Mouse (Mus musculus) MEL (cell line): Measurements from ENCODE around the gene Vangl1. TPM values are rescaled to one million over a fixed set of nuclear protein-coding genes. Genes with fewer than 3 reads are reported as not detected.

Experiments
- DNase-seq: peaks from one replicate; pipeline ENCODE4 v3.0.0; 2011; ENCODE audit warnings: low read depth, low spot score
- H3K27ac ChIP-seq: 2 replicates; pipeline ENCODE4 v1.5.1; 2012; ENCODE audit warnings: low read depth, mild to moderate bottlenecking, control low read depth, low read length, moderate library complexity; ENCODE audit not compliant: control insufficient read depth
- H3K27me3 ChIP-seq, 2 experiments: fragments of 150-350 bp in 1 of 2; sonication (generic) in 1 of 2; 2 replicates each; pipeline ENCODE4 v1.6.1; 2012; ENCODE audit warnings: low read length in 2 of 2, mild to moderate bottlenecking in 2 of 2, improper control_type of control experiment in 1 of 2, moderate library complexity in 1 of 2; ENCODE audit not compliant: insufficient read depth in 2 of 2, control insufficient read depth in 1 of 2
- H3K36me3 ChIP-seq, 2 experiments: 2 replicates each; pipeline ENCODE4 v1.6.1; 2012 to 2014; ENCODE audit warnings: low read length in 2 of 2, improper control_type of control experiment in 1 of 2, inconsistent platforms in 1 of 2, mild to moderate bottlenecking in 1 of 2; ENCODE audit not compliant: insufficient read depth in 2 of 2, control insufficient read depth in 1 of 2
- H3K4me1 ChIP-seq, 2 experiments: fragments of 150-350 bp in 1 of 2; sonication (generic) in 1 of 2; 2 replicates each; pipeline ENCODE4 v1.6.1; 2012; ENCODE audit warnings: low read length in 2 of 2, improper control_type of control experiment in 1 of 2, mild to moderate bottlenecking in 1 of 2; ENCODE audit not compliant: insufficient read depth in 2 of 2, control insufficient read depth in 1 of 2
- H3K4me3 ChIP-seq, 2 experiments: fragments of 150-350 bp in 1 of 2; sonication (generic) in 1 of 2; 2 replicates each; pipeline ENCODE4 v1.5.1; 2012; ENCODE audit warnings: low read depth in 2 of 2, low read length in 2 of 2, mild to moderate bottlenecking in 2 of 2, moderate library complexity in 2 of 2, control low read depth in 1 of 2, improper control_type of control experiment in 1 of 2; ENCODE audit not compliant: control insufficient read depth in 1 of 2, insufficient read depth in 1 of 2
- H3K79me2 ChIP-seq: 2 replicates; pipeline ENCODE4 v1.6.1; 2012; ENCODE audit warnings: mild to moderate bottlenecking, low read length, moderate library complexity; ENCODE audit not compliant: control insufficient read depth, poor library complexity, insufficient read depth
- H3K9ac ChIP-seq: 2 replicates; pipeline ENCODE4 v1.6.1; 2012; ENCODE audit warnings: low read depth, mild to moderate bottlenecking, control low read depth, low read length, moderate library complexity; ENCODE audit not compliant: control insufficient read depth, poor library complexity, severe bottlenecking
- H3K9me3 ChIP-seq: fragments of 150-350 bp; sonication (generic); replicated peaks from 2 replicates; pipeline ENCODE4 v1.6.1; 2012; ENCODE audit warnings: mild to moderate bottlenecking, low read length, improper control_type of control experiment, moderate library complexity; ENCODE audit not compliant: insufficient read depth
- CHD1 ChIP-seq: IDR thresholded peaks from 2 replicates; pipeline ENCODE4 v1.6.1; 2012; ENCODE audit warnings: low read depth, mild to moderate bottlenecking, inconsistent platforms, low read length, improper control_type of control experiment
- CTCF ChIP-seq, 3 experiments: IDR thresholded peaks in 2 of 3; conservative IDR thresholded peaks in 1 of 3; 2 replicates each; pipeline ENCODE4 v1.5.1; 2011 to 2012; ENCODE audit warnings: low read length in 3 of 3, low read depth in 2 of 3, mild to moderate bottlenecking in 2 of 3, improper control_type of control experiment in 1 of 3, inconsistent platforms in 1 of 3, mixed read lengths in 1 of 3, moderate library complexity in 1 of 3; ENCODE audit not compliant: control insufficient read depth in 1 of 3, insufficient read depth in 1 of 3, poor library complexity in 1 of 3, severe bottlenecking in 1 of 3
- GATA1 ChIP-seq: IDR thresholded peaks from 2 replicates; pipeline ENCODE4 v1.6.1; 2011; ENCODE audit warnings: low read depth, low read length, improper control_type of control experiment
- KAT2A ChIP-seq: conservative IDR thresholded peaks from 2 replicates; pipeline ENCODE4 v1.6.1; 2012; ENCODE audit warnings: low read depth, low read length, improper control_type of control experiment, inconsistent platforms
- SIN3A ChIP-seq: IDR thresholded peaks from 2 replicates; pipeline ENCODE4 v1.6.1; 2012; ENCODE audit warnings: low read length, improper control_type of control experiment, inconsistent platforms
- SMC3 ChIP-seq: IDR thresholded peaks from 2 replicates; pipeline ENCODE4 v1.6.1; 2011; ENCODE audit warnings: low read depth, low read length, improper control_type of control experiment
- TCF12 ChIP-seq: IDR thresholded peaks from 2 replicates; pipeline ENCODE4 v1.6.1; 2014; ENCODE audit warnings: low read depth, mild to moderate bottlenecking, inconsistent platforms, low read length, improper control_type of control experiment, moderate library complexity
- USF1 ChIP-seq: IDR thresholded peaks from 2 replicates; pipeline ENCODE4 v1.6.1; 2014; ENCODE audit warnings: low read depth, mild to moderate bottlenecking, inconsistent platforms, low read length, improper control_type of control experiment, moderate library complexity
- polyA plus RNA-seq, 2 experiments: library from polyadenylated mRNA; stranded (reverse) in 1 of 2; unstranded in 1 of 2; fragments of >175 nt in 1 of 2; fragments of >200 nt in 1 of 2; gene quantifications; 2 replicates each; pipeline versions ENCODE4 v1.2.1 to v1.2.4; 2012; ENCODE audit warnings: low replicate concordance in 2 of 2, low read depth in 1 of 2; ENCODE audit not compliant: insufficient read length in 2 of 2, insufficient read depth in 1 of 2, missing spikeins in 1 of 2
- total RNA-seq: library from RNA; depleted of rRNA; stranded (reverse); fragments of 300-350 nt; gene quantifications from 2 replicates; pipeline ENCODE4 v1.2.3, GENCODE M21; 2012

The Vangl1 gene
- total and polyA plus RNA-seq, 3 experiments, result 6.5 to 15.1 TPM; not detected in 1

GRCm38 (mm10) chr3:102123654-102124053 lies 80.8 kb downstream of the Vangl1 start:
- H3K27me3 ChIP-seq, result no peaks in the 10 kb centered on the region
- no peak for DNase-seq
- H3K9me3 ChIP-seq, result no peaks in the 10 kb centered on the region
- no peaks in the 10 kb centered on the region for H3K36me3 ChIP-seq
- H3K79me2 ChIP-seq, result no peaks in the 10 kb centered on the region
- no peak overlapping the region for H3K27ac ChIP-seq
- H3K9ac ChIP-seq, result no peak overlapping the region
- no peak overlapping the region for H3K4me3 ChIP-seq
- TF ChIP-seq CTCF (IDR thresholded peaks at IDR 0.05 in 2 of 3, conservative IDR thresholded peaks at IDR 0.05 in 1 of 3; ENCODE audit: control insufficient read depth in 1 of 3, insufficient read depth in 1 of 3, low read depth in 2 of 3, low read length in 3 of 3, poor library complexity in 1 of 3, severe bottlenecking in 1 of 3) (no peak), CHD1 (no peak), KAT2A (no peak), GATA1 (no peak)
- H3K4me1 ChIP-seq, result no peaks in the 10 kb centered on the region

GRCm38 (mm10) chr3:102122046-102122445 lies 82.4 kb downstream of the Vangl1 start:
- Histone ChIP-seq H3K27ac (no peak overlapping the region), H3K4me3 (no peak overlapping the region), H3K9ac (no peak overlapping the region), H3K36me3 (no peaks in the 10 kb centered on the region), H3K4me1 (no peaks in the 10 kb centered on the region), H3K79me2 (no peaks in the 10 kb centered on the region), H3K27me3 (no peaks in the 10 kb centered on the region), H3K9me3 (no peaks in the 10 kb centered on the region)
- no peak for DNase-seq
- TF ChIP-seq SIN3A (no peak), CTCF (IDR thresholded peaks at IDR 0.05 in 2 of 3, conservative IDR thresholded peaks at IDR 0.05 in 1 of 3; ENCODE audit: control insufficient read depth in 1 of 3, insufficient read depth in 1 of 3, low read depth in 2 of 3, low read length in 3 of 3, poor library complexity in 1 of 3, severe bottlenecking in 1 of 3) (peak in 1 of 3 experiments; percentile 11; a peak in 1 of 6 replicates), SMC3 (0 out of 2 replicates have a peak, but pooled peaks have one; percentile 9)

DNA sequence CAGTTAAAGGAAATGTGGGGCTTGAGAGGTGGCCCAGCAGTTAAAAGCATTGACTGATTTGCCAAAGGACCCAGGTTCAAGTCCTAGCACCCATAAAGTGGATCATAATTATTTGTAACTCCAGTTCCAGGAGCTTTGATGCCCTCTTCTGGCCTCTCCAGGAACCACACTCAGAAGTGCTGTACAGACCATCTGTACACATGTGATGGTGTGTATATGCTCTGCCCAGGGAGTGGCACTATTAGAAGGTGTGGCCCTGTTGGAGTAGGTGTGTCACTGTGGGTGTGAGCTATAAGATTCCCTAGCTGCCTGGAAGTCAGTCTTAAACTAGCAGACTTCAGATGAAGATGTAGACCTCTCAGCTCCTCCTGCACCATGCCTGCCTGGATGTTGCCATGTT lies 83.5 kb downstream of the Vangl1 start:
- Histone ChIP-seq H3K36me3 (no peaks in the 10 kb centered on the region), H3K9ac (no peak overlapping the region), H3K4me3 (no peak overlapping the region)
- TF ChIP-seq SMC3, result 0 out of 2 replicates have a peak, but pooled peaks have one; percentile 8
- 0 out of 6 replicates have a peak, but pooled peaks of 2 of the 3 experiments have one; percentile 0 to 5 for TF ChIP-seq CTCF (IDR thresholded peaks at IDR 0.05 in 2 of 3, conservative IDR thresholded peaks at IDR 0.05 in 1 of 3; ENCODE audit: control insufficient read depth in 1 of 3, insufficient read depth in 1 of 3, low read depth in 2 of 3, low read length in 3 of 3, poor library complexity in 1 of 3, severe bottlenecking in 1 of 3)
- no peak for TF ChIP-seq USF1
- TF ChIP-seq TCF12, result no peak
- TF ChIP-seq, all 39 proteins: peak for 2
- no peak for DNase-seq
- H3K79me2 ChIP-seq, result no peaks in the 10 kb centered on the region
- no peaks in the 10 kb centered on the region for H3K4me1 ChIP-seq
- no peaks in the 10 kb centered on the region for H3K27me3 ChIP-seq
- H3K9me3 ChIP-seq, result no peaks in the 10 kb centered on the region
- no peak overlapping the region for H3K27ac ChIP-seq
